Mouse (Mus musculus) myocyte (in vitro differentiated cells): ENCODE data around the gene Dcun1d3. TPM values are rescaled to one million over a fixed set of nuclear protein-coding genes. Genes with fewer than 3 reads are reported as not detected.

Source experiments
- H3K27me3 ChIP-seq: one replicate; pipeline ENCODE4 v1.6.1; 2011; ENCODE audit not compliant: control insufficient read depth, insufficient read depth, insufficient read length
- H3K36me3 ChIP-seq: one replicate; pipeline ENCODE4 v1.6.1; 2011; ENCODE audit not compliant: control insufficient read depth, insufficient read depth
- H3K4me2 ChIP-seq: one replicate; pipeline ENCODE4 v1.6.1; 2011; ENCODE audit warnings: low read depth, control low read depth
- H3K4me3 ChIP-seq: one replicate; pipeline ENCODE4 v1.5.1; 2011; ENCODE audit warnings: mild to moderate bottlenecking, control low read depth, moderate library complexity
- H3K79me2 ChIP-seq: one replicate; pipeline ENCODE4 v1.6.1; 2011; ENCODE audit not compliant: control insufficient read depth, insufficient read depth
- H3ac ChIP-seq: one replicate; pipeline ENCODE4 v1.6.1; 2011; ENCODE audit not compliant: control insufficient read depth, insufficient read length
- CEBPB ChIP-seq: IDR thresholded peaks from 2 replicates; pipeline ENCODE4 v1.6.1; 2011; ENCODE audit warnings: mild to moderate bottlenecking, moderate library complexity; ENCODE audit not compliant: poor library complexity, insufficient read depth, severe bottlenecking
- E2F4 ChIP-seq: IDR thresholded peaks from one replicate; pipeline ENCODE4 v1.6.1; 2011; ENCODE audit warnings: mild to moderate bottlenecking, control low read depth, moderate library complexity; ENCODE audit not compliant: insufficient read depth
- MAX ChIP-seq: IDR thresholded peaks from one replicate; pipeline ENCODE4 v1.6.1; 2011; ENCODE audit warnings: low read depth, mild to moderate bottlenecking, control low read depth
- MYOD1 ChIP-seq, 3 experiments: IDR thresholded peaks; one replicate each; pipeline ENCODE4 v1.6.1; 2011; ENCODE audit warnings: control low read depth in 2 of 3, low read depth in 2 of 3, mild to moderate bottlenecking in 2 of 3, moderate library complexity in 1 of 3; ENCODE audit not compliant: insufficient read length in 2 of 3, control insufficient read depth in 1 of 3
- MYOG ChIP-seq, 3 experiments: IDR thresholded peaks; one replicate each; pipeline ENCODE4 v1.6.1; 2011; ENCODE audit warnings: control low read depth in 2 of 3, low read depth in 2 of 3, mild to moderate bottlenecking in 2 of 3; ENCODE audit not compliant: insufficient read length in 2 of 3, control insufficient read depth in 1 of 3, insufficient read depth in 1 of 3
- POLR2A ChIP-seq: IDR thresholded peaks from one replicate; pipeline ENCODE4 v1.6.1; 2011; ENCODE audit warnings: low read depth, mild to moderate bottlenecking, control low read depth, moderate library complexity; ENCODE audit not compliant: insufficient read length
- POLR2AphosphoS2 ChIP-seq: IDR thresholded peaks from one replicate; pipeline ENCODE4 v1.6.1; 2011; ENCODE audit warnings: low read depth, control low read depth; ENCODE audit not compliant: insufficient read length
- REST ChIP-seq: IDR thresholded peaks from one replicate; pipeline ENCODE4 v1.6.1; 2011; ENCODE audit warnings: mild to moderate bottlenecking, control low read depth, moderate library complexity; ENCODE audit not compliant: insufficient read depth, insufficient read length
- SRF ChIP-seq: IDR thresholded peaks from one replicate; pipeline ENCODE4 v1.6.1; 2011; ENCODE audit warnings: low read depth; ENCODE audit not compliant: control insufficient read depth, insufficient read length
- TCF12 ChIP-seq: IDR thresholded peaks from one replicate; pipeline ENCODE4 v1.6.1; 2011; ENCODE audit warnings: mild to moderate bottlenecking, control low read depth; ENCODE audit not compliant: poor library complexity, insufficient read depth, severe bottlenecking
- TCF3 ChIP-seq: IDR thresholded peaks from one replicate; pipeline ENCODE4 v1.6.1; 2011; ENCODE audit warnings: low read depth, control low read depth; ENCODE audit not compliant: insufficient read length
- USF1 ChIP-seq: IDR thresholded peaks from one replicate; pipeline ENCODE4 v1.6.1; 2011; ENCODE audit warnings: low read depth, mild to moderate bottlenecking, control low read depth, moderate library complexity
- polyA plus RNA-seq: library from polyadenylated mRNA; unstranded; fragments of >200 nt; fragmentation: generic; extraction: Trizol; gene quantifications from one replicate; pipeline ENCODE4 v1.2.1, GENCODE M21; 2012; ENCODE audit warnings: missing spikeins

Dcun1d3 gene
- polyA plus RNA-seq, 1 experiment: 8.8 TPM

DNA sequence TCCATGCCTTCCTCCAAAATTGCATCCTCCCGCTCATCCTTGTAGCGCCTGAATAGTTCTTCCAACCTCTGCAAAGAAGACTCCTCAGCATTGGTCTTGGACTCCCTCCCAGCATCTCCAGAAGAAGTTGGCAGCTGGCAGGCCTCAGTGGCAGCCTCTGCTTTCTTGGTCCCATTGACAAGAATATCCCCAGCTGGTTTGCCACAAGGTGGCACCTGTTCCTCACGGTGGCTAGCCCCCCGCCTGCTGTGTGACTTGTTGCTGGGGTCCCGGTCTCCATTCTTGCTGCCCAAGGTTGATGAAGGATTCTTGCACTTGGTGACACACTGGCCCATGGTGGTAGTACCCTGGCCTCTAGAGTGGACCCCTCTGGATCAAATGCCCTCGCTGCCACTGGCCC lies 36.6 kb downstream of the Dcun1d3 start:
- H3K36me3 ChIP-seq: peaks cover 3% of the 10 kb centered on the region
- no peaks in the 10 kb centered on the region for H3K27me3 ChIP-seq
- H3K4me2 ChIP-seq: no peak overlapping the region
- peaks cover 14% of the 10 kb centered on the region for H3K79me2 ChIP-seq
- TF ChIP-seq E2F4 (no peak), MYOD1 (IDR thresholded peaks at IDR 0.05; ENCODE audit: control insufficient read depth in 1 of 3, insufficient read length in 2 of 3, low read depth in 2 of 3) (peak in 1 of 3 experiments; percentile 37)
- no peak overlapping the region for H3K4me3 ChIP-seq
- no peak overlapping the region for H3ac ChIP-seq

DNA sequence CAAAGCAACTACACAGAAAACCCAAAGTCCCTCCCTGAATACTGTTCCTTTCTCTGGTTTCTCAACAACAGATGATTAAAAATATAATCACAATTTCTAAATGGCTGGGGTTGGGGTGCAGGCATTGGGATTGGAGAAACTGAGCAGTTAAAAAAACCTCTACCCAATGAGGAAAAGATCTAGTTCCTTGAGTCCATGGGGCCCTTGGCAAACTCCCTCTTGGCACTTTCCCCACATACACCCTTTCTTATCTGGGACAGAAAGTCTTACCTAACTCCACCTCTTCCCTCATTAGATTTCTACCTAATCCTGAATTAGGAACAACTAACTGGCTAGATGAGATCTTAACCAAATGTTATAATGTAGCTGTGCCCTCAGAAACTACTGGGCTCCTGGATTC lies 41.1 kb downstream of the Dcun1d3 start:
- no peak for TF ChIP-seq TCF12
- Histone ChIP-seq H3K4me3 (no peak overlapping the region), H3ac (no peak overlapping the region), H3K27me3 (no peaks in the 10 kb centered on the region), H3K36me3 (peaks cover 11% of the 10 kb centered on the region), H3K79me2 (peaks cover 4% of the 10 kb centered on the region), H3K4me2 (no peak overlapping the region)

DNA sequence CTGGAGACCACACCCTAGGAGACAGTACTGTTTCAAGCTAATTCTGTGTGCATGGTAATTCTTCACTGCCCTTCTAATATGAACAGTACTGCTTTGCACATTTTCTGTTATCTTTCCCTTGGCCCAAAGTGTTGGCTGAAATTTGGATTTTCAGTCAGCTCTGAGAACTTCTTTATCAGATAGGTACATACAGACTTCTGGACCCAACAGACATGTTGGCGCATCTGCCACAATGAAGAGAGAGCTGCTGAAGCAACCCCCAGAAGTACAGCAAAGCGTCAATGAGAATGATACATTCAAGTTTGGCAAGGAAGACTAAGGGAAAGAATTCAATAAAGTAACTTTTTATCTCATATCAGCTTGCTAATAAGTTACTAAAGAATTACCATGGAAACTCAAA lies 41.7 kb downstream of the Dcun1d3 start:
- no peaks in the 10 kb centered on the region for H3K27me3 ChIP-seq
- TF ChIP-seq MYOG (IDR thresholded peaks at IDR 0.05; ENCODE audit: control insufficient read depth in 1 of 3, insufficient read depth in 1 of 3, insufficient read length in 2 of 3, low read depth in 2 of 3) (no peak), E2F4 (no peak), POLR2A (no peak), TCF12 (no peak), MYOD1 (IDR thresholded peaks at IDR 0.05; ENCODE audit: control insufficient read depth in 1 of 3, insufficient read length in 2 of 3, low read depth in 2 of 3) (no peak)
- no peak overlapping the region for H3K4me2 ChIP-seq
- H3K79me2 ChIP-seq: no peaks in the 10 kb centered on the region
- H3ac ChIP-seq: no peak overlapping the region
- peaks cover 11% of the 10 kb centered on the region for H3K36me3 ChIP-seq
- H3K4me3 ChIP-seq: no peak overlapping the region

DNA sequence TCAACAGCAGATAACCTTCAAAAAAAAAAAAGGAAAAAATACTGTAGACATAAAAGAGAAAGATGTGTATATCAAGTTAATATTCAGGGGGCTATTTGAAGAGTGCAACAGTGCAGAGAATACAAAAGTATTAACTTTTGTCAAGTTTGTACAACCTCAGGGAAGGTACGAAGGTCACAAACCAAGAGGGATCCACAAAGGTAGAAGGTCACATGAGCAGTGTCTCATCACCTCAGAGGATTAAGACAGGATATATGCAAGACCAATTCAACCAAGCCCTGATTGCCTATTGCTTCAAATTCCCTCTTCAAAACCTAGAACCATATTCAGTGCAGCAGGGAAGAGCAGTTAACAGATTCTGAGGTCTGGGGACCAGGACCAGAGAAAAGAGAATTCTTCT lies 42.9 kb downstream of the Dcun1d3 start:
- Histone ChIP-seq H3K36me3 (peaks cover 11% of the 10 kb centered on the region), H3K4me3 (no peak overlapping the region), H3K27me3 (no peaks in the 10 kb centered on the region), H3ac (no peak overlapping the region), H3K4me2 (no peak overlapping the region), H3K79me2 (no peaks in the 10 kb centered on the region)
- no peak for TF ChIP-seq MAX
- TF ChIP-seq TCF3: no peak
- no peak for TF ChIP-seq USF1
- TF ChIP-seq E2F4: no peak
- no peak for TF ChIP-seq TCF12
- TF ChIP-seq MYOG (IDR thresholded peaks at IDR 0.05; ENCODE audit: control insufficient read depth in 1 of 3, insufficient read depth in 1 of 3, insufficient read length in 2 of 3, low read depth in 2 of 3): no peak

DNA sequence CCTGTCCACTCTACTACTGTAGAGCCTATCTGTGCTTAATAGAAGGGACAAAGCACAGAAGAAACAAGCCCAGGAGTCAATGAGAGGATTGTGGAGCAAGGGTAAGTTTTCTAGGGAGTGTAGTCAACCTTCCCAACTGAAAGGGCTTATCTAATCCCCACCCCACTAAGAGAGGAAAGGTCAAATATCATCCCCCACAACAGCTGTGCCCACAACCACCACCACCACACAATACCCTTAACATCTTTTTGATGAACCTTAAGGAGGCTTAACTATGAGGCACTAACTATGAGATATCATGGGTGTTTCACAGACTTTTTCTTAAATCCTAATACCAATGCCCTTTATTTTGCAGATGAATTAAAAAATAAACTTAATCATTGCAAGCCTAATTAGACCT lies 43.6 kb downstream of the Dcun1d3 start:
- TF ChIP-seq USF1: no peak
- peak in 2 of 3 experiments; percentile 27 to 76 for TF ChIP-seq MYOG (IDR thresholded peaks at IDR 0.05; ENCODE audit: control insufficient read depth in 1 of 3, insufficient read depth in 1 of 3, insufficient read length in 2 of 3, low read depth in 2 of 3)
- TF ChIP-seq MYOD1 (IDR thresholded peaks at IDR 0.05; ENCODE audit: control insufficient read depth in 1 of 3, insufficient read length in 2 of 3, low read depth in 2 of 3): peak in 2 of 3 experiments; percentile 75 to 87
- peak; percentile 66 for TF ChIP-seq TCF12
- Histone ChIP-seq H3K4me3 (no peak overlapping the region), H3K79me2 (no peaks in the 10 kb centered on the region), H3ac (no peak overlapping the region), H3K4me2 (no peak overlapping the region), H3K36me3 (peaks cover 11% of the 10 kb centered on the region), H3K27me3 (no peaks in the 10 kb centered on the region)

DNA sequence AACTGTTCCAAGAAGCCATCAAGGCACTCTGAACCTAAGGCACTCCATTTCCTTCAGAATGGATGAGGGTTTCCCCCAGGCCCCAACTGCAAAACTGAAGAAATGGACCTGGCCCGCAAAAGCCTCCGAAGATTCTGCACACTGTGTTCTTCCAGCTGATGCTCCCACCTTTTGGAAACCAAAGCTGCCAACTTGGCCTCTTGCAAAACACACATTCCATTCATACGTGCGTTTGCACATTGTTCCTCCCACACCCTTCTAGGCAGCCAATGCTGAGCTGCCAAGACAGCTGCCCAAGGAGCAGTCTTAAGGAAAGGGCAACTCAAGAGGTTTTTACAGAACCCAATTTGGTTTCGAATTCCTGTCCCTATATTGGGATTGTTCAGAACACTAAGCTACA lies 45.4 kb downstream of the Dcun1d3 start:
- Histone ChIP-seq H3ac (no peak overlapping the region), H3K79me2 (no peaks in the 10 kb centered on the region), H3K4me3 (no peak overlapping the region), H3K36me3 (peaks cover 11% of the 10 kb centered on the region), H3K27me3 (no peaks in the 10 kb centered on the region), H3K4me2 (no peak overlapping the region)
- TF ChIP-seq POLR2AphosphoS2 (peak; percentile 64), TCF3 (no peak), USF1 (no peak), MYOG (IDR thresholded peaks at IDR 0.05; ENCODE audit: control insufficient read depth in 1 of 3, insufficient read depth in 1 of 3, insufficient read length in 2 of 3, low read depth in 2 of 3) (peak in 1 of 3 experiments; percentile 74), TCF12 (peak; percentile 60), REST (no peak), MYOD1 (IDR thresholded peaks at IDR 0.05; ENCODE audit: control insufficient read depth in 1 of 3, insufficient read length in 2 of 3, low read depth in 2 of 3) (peak; percentile 79 to 88 (median 87)), E2F4 (no peak), CEBPB (peak; percentile 87), SRF (no peak), POLR2A (no peak), MAX (no peak)
